Mouse (Mus musculus) liver, embryonic 12.5 days (tissue): ENCODE measurements around the gene Fam221b. TPM values are rescaled to one million over a fixed set of nuclear protein-coding genes. Genes with fewer than 3 reads are reported as not detected.

Source experiments
- ATAC-seq: fragments of 200-750 bp; cut with Nextera tagmentation; 2 replicates; pipeline ENCODE4 v1.8.0; 2017; ENCODE audit warnings: moderate number of reproducible peaks, mild to moderate bottlenecking, moderate library complexity
- H3K27ac ChIP-seq: fragments of 300-500 bp; sonication (generic); 2 replicates; pipeline ENCODE4 v1.5.1; 2016; ENCODE audit warnings: mild to moderate bottlenecking
- H3K27me3 ChIP-seq: fragments of 300-500 bp; sonication (generic); replicated peaks from 2 replicates; pipeline ENCODE4 v1.6.1; 2016; ENCODE audit warnings: mild to moderate bottlenecking, moderate library complexity
- H3K36me3 ChIP-seq: fragments of 300-500 bp; sonication (generic); 2 replicates; pipeline ENCODE4 v1.6.1; 2016; ENCODE audit warnings: mild to moderate bottlenecking, moderate library complexity
- H3K4me1 ChIP-seq: fragments of 300-500 bp; sonication (generic); 2 replicates; pipeline ENCODE4 v1.6.1; 2016
- H3K4me2 ChIP-seq: fragments of 300-500 bp; sonication (generic); 2 replicates; pipeline ENCODE4 v1.6.1; 2016; ENCODE audit warnings: mild to moderate bottlenecking, moderate library complexity
- H3K4me3 ChIP-seq: fragments of 300-500 bp; sonication (generic); 2 replicates; pipeline ENCODE4 v1.5.1; 2016; ENCODE audit warnings: mild to moderate bottlenecking, moderate library complexity
- H3K9ac ChIP-seq: fragments of 300-500 bp; sonication (generic); 2 replicates; pipeline ENCODE4 v1.6.1; 2016; ENCODE audit warnings: mild to moderate bottlenecking, moderate library complexity
- H3K9me3 ChIP-seq: fragments of 300-500 bp; sonication (generic); replicated peaks from 2 replicates; pipeline ENCODE4 v1.6.1; 2016; ENCODE audit warnings: mild to moderate bottlenecking, moderate library complexity
- WGBS: fragments of 180-500 bp; shearing (Covaris S2); methylation state at CpG from one replicate; pipeline ENCODE4 v1.1.7; 2016; ENCODE audit not compliant: insufficient replicate concordance; 5-methylcytosine and 5-hydroxymethylcytosine counted together
- polyA plus RNA-seq: library from polyadenylated mRNA; unstranded; fragments of >200 nt; fragmentation: Nextera tagmentation; extraction: Ambion mirVana; gene quantifications from 2 replicates; pipeline ENCODE4 v1.2.1, GENCODE M21; 2016

The Fam221b gene
- polyA plus RNA-seq, 1 experiment from 2014 or later: 1.8 TPM

GRCm38 (mm10) chr4:43631956-43632920, 36.7 kb downstream of the Fam221b start:
- no peaks in the 10 kb centered on the region for H3K9me3 ChIP-seq
- H3K4me2 ChIP-seq: peak overlapping the region; percentile 88
- H3K9ac ChIP-seq: peak overlapping the region; percentile 65; the same call in 1 of the 2 replicates
- peak overlapping the region; percentile 62 for H3K4me3 ChIP-seq
- no peaks in the 10 kb centered on the region for H3K36me3 ChIP-seq
- WGBS: 54% methylated on average over 42 of the region's 42 CpGs
- H3K27me3 ChIP-seq: peaks cover 39% of the 10 kb centered on the region
- H3K4me1 ChIP-seq: peaks cover 34% of the 10 kb centered on the region
- no peak overlapping the region for H3K27ac ChIP-seq
- peak; percentile 17; the same call in 1 of the 2 replicates for ATAC-seq

- peak within 1 kb of the TSS; percentile 62 for H3K4me3 ChIP-seq
- H3K27me3 ChIP-seq: peaks cover 39% of the 10 kb centered on the region
- H3K9me3 ChIP-seq: 0 out of 2 replicates have a peak, but pooled peaks cover 2% of the 10 kb centered on the region
- ATAC-seq: peak; percentile 33; the same call in 1 of the 2 replicates
- peaks cover 34% of the 10 kb centered on the region for H3K4me1 ChIP-seq
- 2% methylated on average over 65 of the region's 70 CpGs for WGBS
- H3K27ac ChIP-seq: no peak within 1 kb of the TSS
- H3K36me3 ChIP-seq: no peaks in the 10 kb centered on the region
- H3K4me2 ChIP-seq: peak within 1 kb of the TSS; percentile 88
- H3K9ac ChIP-seq: peak within 1 kb of the TSS; percentile 65
Measured at GRCm38 (mm10) chr4:43631046-43631955, 37.6 kb downstream of the Fam221b start, which contains the start of gene Npr2. Gene Npr2 (plus strand): TSS chr4:43631935.

GRCm38 (mm10) chr4:43630671-43631045, 38.3 kb downstream of the Fam221b start:
- peaks cover 39% of the 10 kb centered on the region for H3K27me3 ChIP-seq
- H3K4me3 ChIP-seq: peak overlapping the region; percentile 62
- H3K9me3 ChIP-seq: peaks cover 7% of the 10 kb centered on the region
- peaks cover 34% of the 10 kb centered on the region for H3K4me1 ChIP-seq
- no peak for ATAC-seq
- peak overlapping the region; percentile 88 for H3K4me2 ChIP-seq
- WGBS: 19% methylated on average over 5 of the region's 5 CpGs
- no peak overlapping the region for H3K9ac ChIP-seq
- H3K27ac ChIP-seq: no peak overlapping the region
- H3K36me3 ChIP-seq: no peaks in the 10 kb centered on the region

- H3K4me3 ChIP-seq: no peak overlapping the region
- H3K27me3 ChIP-seq: peaks cover 39% of the 10 kb centered on the region
- peaks cover 13% of the 10 kb centered on the region for H3K9me3 ChIP-seq
- peak overlapping the region; percentile 43 for H3K4me2 ChIP-seq
- H3K36me3 ChIP-seq: no peaks in the 10 kb centered on the region
- H3K4me1 ChIP-seq: peaks cover 29% of the 10 kb centered on the region
- H3K9ac ChIP-seq: no peak overlapping the region
- 5% methylated on average over 5 of the region's 5 CpGs for WGBS
- ATAC-seq: 0 out of 2 replicates have a peak, but pooled peaks have one; percentile 43
- no peak overlapping the region for H3K27ac ChIP-seq
Measured at GRCm38 (mm10) chr4:43630030-43630581, 38.8 kb downstream of the Fam221b start.

DNA sequence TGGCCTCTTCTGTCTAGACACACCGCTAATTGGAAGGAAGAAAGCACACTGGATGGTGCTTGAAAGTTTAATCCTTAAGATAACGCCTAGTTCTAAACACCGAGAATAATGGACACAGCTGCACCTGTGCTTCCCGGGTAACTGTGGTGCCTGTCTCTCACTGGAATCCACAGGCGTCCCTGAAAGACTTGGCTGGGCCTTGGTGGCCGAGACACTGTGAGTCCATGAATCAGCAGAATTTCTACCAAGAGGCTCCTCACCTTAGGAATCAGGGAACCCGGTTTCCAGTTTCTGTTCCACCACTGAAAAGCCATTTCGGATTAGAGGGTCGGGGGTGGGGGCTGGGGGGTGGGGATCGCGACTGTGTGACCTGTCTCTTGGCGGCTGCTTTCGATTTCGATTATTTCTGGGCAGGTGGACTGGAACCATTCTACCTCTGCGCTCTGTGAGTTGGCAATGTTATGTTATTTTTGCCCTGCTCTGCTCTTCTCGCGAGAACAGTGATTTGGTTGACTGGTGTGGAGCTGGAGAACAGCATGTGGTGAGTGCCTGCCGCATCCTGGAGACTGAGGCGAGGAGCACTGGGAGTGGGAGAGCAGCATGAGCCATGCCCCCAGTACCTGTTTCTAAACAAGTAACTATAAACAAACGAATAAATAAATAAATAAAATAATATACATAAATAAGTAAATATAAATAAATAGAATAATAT, 39.7 kb downstream of the Fam221b start:
- H3K27ac ChIP-seq: 0 out of 2 replicates have a peak overlapping the region, but pooled peaks have one; percentile 17
- peak overlapping the region; percentile 47 for H3K4me2 ChIP-seq
- 0 out of 2 replicates have a peak, but pooled peaks have one; percentile 50 for ATAC-seq
- H3K27me3 ChIP-seq: peaks cover 39% of the 10 kb centered on the region
- peak overlapping the region; percentile 18 for H3K4me3 ChIP-seq
- WGBS: 39% methylated on average over 20 of the region's 20 CpGs
- no peaks in the 10 kb centered on the region for H3K36me3 ChIP-seq
- peaks cover 29% of the 10 kb centered on the region for H3K4me1 ChIP-seq
- H3K9ac ChIP-seq: peak overlapping the region; percentile 12; the same call in 1 of the 2 replicates
- H3K9me3 ChIP-seq: peaks cover 18% of the 10 kb centered on the region

DNA sequence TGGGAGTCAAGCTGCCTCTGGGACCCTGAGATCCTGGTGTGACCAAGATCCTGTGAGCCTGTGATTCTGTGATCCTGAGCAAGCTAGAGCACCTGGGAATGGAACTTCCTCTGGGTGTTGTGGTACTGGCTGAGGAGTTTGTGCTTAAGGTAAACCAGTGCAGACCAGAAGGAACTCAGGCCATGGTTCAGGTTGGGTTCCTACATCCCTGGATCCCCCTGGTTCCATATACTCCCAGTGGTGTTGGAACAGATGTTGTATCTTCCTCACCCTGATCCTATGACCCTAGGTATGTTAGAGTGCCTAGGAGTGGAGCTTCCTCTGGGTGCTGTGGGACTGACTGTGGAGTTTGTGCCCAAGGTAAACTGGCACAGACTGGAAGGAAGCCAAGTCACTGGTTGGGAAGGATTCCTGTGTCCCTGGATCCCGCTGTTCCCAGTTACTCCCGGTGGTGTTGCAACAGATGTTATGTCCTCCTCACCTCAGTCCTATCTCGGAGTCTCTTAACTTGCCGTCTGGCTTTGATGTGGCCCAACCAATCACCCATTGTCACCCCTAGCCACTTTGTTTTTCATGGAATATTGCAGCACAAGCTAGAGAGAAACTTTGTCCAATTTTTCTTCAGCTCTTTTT, 48.7 kb downstream of the Fam221b start:
- peaks cover 7% of the 10 kb centered on the region for H3K9me3 ChIP-seq
- peaks cover 5% of the 10 kb centered on the region; the same call in 1 of the 2 replicates for H3K27me3 ChIP-seq
- no peaks in the 10 kb centered on the region for H3K4me1 ChIP-seq
- no peak overlapping the region for H3K9ac ChIP-seq
- ATAC-seq: no peak
- no peak overlapping the region for H3K27ac ChIP-seq
- no peak overlapping the region for H3K4me3 ChIP-seq
- 64% methylated on average over 4 of the region's 4 CpGs for WGBS
- no peak overlapping the region for H3K4me2 ChIP-seq
- H3K36me3 ChIP-seq: no peaks in the 10 kb centered on the region

- 26% methylated on average over 3 of the region's 3 CpGs for WGBS
- H3K9ac ChIP-seq: peak overlapping the region; percentile 54; the same call in 1 of the 2 replicates
- ATAC-seq: peak; percentile 82
- no peaks in the 10 kb centered on the region for H3K27me3 ChIP-seq
- peak overlapping the region; percentile 80 for H3K27ac ChIP-seq
- peak overlapping the region; percentile 30; the same call in 1 of the 2 replicates for H3K4me3 ChIP-seq
- H3K4me1 ChIP-seq: peaks cover 26% of the 10 kb centered on the region
- H3K36me3 ChIP-seq: no peaks in the 10 kb centered on the region
- no peaks in the 10 kb centered on the region for H3K9me3 ChIP-seq
- H3K4me2 ChIP-seq: peak overlapping the region; percentile 52
Measured at GRCm38 (mm10) chr4:43613060-43613730, 55.8 kb downstream of the Fam221b start.

GRCm38 (mm10) chr4:43612534-43612933, 56.4 kb downstream of the Fam221b start:
- Histone ChIP-seq H3K9me3 (no peaks in the 10 kb centered on the region), H3K36me3 (no peaks in the 10 kb centered on the region), H3K4me1 (peaks cover 26% of the 10 kb centered on the region), H3K27me3 (no peaks in the 10 kb centered on the region), H3K4me2 (peak overlapping the region; percentile 52), H3K9ac (peak overlapping the region; percentile 54; the same call in 1 of the 2 replicates), H3K27ac (peak overlapping the region; percentile 80), H3K4me3 (peak overlapping the region; percentile 30; the same call in 1 of the 2 replicates)
- peak; percentile 87 for ATAC-seq
- WGBS: 15% methylated on average over 10 of the region's 10 CpGs
